Mouse (Mus musculus) Muller cell, postnatal 12 days (primary cell): ENCODE results near the gene Eef1akmt1.

Experiments
- DNase-seq: peaks from one replicate; pipeline ENCODE4 v3.0.0-alpha.2; 2015; ENCODE audit errors: inconsistent ontology term

Gene Eef1akmt1

DNA sequence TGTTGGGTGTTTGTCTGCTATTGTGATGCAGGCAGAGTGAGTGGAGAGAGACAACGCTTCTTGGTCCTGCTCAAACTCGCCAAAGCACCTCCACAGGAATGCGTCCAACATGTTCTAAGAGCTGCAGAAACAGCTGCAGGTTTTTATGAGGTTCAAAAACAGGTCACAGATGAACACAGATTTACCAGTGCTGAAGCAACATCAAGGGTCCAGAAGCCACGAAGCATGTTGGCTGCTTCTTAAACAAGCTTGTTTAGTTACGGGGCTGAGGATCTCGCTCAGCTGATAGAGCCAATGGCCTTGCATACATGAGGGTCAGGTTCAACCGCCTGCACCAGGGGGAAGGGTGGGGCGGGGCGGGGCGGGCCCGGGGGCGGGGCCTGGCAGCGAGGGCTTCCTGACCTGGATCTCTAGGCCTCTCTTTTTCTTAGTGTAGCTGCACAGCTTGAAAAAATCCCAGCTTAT is 24.8 kb downstream of the Eef1akmt1 start:
- no peak for DNase-seq

DNA sequence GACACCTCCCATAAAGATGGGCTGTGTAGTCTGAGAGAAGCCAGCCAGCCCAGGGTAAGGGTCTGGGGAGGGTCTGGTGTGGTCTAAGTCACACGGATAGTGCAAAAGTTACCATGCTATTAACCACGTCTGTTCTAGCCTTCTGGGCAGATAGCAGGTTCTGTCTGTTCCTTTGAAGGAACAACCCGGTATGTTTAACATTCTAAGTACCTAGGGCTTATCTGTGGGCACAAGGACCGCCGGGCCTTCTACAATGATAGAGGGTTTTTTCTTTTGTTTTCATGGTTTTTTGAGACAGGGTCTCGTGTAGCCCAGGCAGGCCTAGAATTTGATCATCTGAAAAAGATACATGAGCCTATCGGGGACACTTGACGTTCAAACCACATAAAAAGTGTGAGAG is 25.3 kb downstream of the Eef1akmt1 start:
- DNase-seq = no peak

DNA sequence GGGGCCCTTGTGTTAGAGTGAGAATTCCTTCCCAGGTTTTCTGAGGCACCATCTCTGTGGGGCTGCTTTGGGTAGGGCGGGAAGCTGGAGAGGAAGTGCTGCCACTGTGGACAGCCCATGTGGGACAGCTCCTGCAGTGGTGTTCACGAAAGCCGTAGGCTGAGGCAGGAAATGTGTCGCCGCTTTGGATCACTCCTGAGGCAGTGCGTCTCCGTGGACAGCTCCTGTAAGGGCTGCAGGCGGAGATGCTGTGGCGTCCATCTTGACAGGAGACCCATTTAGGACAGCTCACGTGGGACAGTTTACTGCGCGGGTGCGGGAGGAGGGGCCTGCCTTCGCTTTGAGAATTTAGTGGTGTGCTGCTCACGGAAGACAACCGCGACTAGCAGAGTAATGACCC is 25.9 kb downstream of the Eef1akmt1 start:
- no peak for DNase-seq

DNA sequence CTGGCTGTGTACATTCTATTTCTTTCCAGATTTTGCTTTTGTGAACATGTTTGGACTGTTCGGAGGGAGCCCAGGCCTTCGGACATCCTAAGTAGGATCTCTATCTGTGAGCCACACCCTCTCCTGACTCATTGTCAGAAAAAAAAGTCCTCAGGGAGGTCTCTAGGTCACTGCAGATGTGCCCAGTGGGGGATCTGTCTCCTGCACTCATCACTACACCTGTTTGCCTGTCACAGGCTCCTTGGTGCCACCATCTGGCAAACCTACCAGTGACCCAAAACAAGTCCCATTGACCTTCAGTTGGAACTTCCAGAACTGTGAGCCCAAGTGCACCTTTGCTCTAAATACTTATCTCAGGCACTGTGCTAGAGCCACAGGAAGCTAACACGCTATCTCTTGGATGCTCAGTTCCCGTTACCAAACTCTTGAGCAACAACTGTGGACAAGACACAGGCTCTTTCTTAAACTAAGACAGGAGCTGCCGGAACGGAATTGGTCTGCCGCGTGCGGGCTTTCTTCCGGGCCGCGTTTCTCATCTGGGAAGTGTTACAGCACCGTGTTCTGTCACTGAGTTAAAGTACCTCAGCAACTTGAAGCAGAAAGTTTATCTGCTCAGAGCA is 27.9 kb downstream of the Eef1akmt1 start:
- no peak for DNase-seq

DNA sequence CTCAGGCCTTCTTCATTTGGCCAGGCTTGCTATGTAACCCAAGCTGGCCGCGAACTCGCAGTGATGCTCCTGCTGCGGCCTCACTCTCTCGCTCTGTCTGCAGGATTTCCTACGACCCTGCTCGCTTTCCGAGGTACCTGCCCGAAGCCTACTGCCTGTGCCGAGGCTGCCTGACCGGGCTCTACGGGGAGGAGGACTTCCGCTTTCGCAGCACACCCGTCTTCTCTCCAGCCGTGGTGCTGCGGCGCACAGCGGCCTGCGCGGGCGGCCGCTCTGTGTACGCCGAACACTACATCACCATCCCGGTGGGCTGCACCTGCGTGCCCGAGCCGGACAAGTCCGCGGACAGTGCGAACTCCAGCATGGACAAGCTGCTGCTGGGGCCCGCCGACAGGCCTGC is 29.2 kb downstream of the Eef1akmt1 start:
- no peak for DNase-seq

DNA sequence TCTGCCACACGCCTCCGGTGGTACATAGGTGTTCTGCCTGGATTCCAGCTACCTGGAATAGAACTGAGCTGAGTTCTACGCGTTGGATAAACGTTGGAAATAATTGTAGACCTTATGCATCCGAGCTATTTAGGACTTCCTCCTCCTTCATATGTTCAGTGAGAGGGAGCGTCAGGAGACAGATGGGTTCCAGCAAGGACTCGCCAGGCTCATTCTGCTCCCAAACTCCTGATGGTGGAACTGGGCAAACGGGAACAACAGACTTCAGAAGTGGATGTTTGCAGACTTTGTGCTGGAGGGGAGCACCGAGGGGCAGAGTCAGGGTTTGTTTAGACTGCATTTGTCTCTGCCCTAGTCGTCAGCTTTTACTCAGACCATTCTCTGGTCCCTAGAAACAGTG is 30.7 kb downstream of the Eef1akmt1 start:
- DNase-seq = no peak

DNA sequence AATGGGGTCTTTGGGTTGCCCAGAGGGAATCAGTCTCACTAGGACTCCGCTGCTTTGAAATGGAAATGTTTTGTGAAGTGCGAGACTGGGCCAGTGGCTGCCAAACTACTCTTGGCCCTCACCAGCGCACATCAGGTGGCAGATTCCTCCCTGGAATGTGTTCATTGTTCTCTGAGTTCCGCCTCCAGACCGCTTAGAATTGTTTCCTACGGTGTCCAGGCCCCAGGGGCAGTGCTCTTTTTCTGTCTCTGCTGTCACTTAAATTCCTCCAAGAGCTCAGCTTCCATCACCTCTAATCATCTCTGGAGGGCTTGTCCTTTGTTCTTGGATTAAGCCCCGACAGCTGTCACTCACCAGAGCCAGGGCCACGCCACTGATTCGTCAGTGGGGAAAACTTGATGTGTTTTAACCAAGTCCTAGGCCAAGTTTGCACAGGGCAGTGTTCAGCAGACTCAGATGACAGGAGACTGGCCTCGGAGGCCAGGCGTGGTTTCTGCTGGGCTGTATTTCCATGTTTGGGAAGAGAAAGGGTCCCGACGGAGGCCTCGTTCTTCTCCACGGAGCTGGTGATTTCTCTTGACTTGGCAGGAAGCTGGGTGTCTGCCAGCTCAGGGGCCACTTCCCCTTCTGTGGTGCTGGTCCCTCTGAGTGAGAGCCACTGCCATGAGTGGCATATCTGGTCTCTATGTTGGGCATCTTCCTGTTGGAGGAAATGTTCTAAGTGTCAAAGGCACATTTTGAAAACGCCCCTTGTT is 34.0 kb downstream of the Eef1akmt1 start:
- peak; percentile 89 for DNase-seq

DNA sequence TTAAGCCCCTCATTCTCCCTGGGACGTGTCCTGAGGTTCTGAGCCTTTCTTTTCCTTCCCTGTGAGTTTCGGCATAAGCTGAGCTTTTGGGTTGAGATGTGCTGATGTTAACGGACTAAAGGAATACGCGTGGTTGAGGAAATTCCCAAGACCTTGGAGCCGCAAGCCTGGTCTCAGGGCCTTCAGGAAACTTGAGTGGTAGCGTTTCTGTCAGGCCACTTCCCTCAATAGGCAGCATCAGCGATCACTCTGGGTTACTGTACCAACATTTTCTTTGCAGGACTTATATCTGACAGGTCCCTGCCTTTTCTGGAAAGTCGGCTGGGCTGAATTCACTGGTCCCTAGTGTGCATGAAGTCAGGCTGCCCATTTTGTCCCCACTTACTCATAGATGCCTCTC is 34.6 kb downstream of the Eef1akmt1 start:
- no peak for DNase-seq

DNA sequence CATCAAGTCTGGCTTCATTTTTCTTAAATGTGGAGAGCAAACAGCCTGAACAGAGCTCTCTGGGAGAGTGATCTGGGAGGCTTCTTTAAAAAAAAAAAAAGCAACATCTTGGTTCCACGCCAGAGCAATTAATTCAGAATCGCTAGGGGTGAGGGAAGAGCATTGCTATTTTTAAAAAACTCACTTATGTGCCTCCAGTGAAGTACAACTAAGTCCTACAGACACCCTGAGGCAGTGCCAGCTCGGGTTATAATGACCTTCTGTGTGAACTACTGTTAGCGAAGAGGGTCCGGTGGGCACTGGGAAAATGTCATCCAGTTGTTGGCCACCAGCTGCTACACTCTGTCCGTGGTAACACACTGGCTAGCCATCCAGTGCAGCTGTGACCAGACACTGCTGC is 35.8 kb downstream of the Eef1akmt1 start:
- DNase-seq = peak; percentile 73

DNA sequence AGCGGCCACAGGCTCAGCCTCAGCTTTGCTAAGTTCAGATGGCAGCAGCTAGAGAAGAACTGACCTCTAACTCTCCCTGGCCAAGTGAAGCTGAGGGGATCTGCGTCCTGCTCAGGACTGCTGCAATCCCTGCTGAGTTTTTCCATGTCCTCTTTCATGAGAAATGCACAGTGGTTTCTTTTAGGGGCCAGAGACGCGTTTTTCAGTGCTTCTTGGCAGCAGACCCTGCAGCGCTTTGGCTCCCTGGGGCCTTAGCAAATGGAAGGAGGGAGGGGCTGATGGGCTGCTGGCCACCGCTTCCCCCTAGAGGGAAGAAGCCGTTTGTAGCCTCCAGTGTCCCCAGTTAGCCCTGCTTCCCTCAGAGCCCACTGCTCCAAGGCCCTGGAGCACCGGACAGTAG is 36.5 kb downstream of the Eef1akmt1 start:
- DNase-seq = peak; percentile 80

DNA sequence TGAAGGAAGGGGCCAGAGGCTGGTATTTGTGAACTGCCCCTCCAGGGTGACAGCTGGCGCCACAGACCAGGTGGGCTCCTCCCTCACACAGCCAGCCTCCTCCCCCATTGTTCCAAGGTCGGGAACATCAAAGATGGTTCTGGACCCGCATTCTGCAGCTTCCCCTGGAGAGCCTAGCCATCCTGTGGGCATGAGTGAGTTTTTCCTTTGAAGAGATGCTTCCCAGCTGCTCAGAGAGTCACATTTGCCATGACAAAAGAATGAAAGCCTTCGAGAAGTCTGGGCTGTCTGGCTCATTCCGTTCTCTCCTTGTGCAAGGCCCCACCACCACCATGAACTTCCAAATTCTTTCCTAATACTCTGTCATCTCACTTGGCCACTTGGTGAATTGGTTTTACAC is 37.1 kb downstream of the Eef1akmt1 start:
- peak; percentile 66 for DNase-seq

DNA sequence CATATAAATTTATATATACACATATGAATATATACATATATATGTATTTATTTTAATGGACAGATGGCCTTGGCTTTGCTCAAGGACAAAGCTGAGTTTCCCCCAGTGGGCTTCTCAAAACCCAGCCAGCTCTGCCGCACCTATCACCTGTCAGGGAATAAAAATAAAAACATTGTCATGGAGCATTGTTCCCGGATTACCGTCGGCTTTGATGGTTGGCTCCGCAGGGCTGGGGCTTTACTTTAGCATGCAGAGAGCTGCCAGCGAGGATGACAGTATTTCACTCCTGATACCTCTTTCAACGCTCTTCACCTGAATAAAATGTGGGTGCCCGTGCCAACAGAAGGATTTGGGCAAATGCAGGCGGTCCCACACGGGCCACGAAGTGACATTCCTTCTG is 37.6 kb downstream of the Eef1akmt1 start:
- DNase-seq = no peak

DNA sequence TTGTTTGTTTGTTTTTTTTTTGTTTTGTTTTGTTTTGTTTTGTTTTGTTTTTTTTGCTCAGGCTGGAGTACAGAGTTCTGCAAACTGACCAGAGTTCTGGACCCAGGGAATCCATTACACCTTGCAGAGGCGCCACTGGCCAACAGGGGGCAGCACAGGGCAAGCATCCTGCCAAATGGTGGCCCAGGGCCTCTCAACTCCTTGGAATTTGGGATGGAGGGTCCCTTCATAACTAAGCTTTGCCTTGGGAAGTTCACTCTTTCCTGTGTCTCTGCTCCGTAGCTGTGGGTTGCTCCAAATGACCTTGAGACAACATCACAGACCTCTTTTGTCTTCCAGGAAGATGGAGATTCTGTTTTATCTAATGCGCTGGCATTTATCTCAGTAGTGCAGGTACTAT is 38.2 kb downstream of the Eef1akmt1 start:
- no peak for DNase-seq

DNA sequence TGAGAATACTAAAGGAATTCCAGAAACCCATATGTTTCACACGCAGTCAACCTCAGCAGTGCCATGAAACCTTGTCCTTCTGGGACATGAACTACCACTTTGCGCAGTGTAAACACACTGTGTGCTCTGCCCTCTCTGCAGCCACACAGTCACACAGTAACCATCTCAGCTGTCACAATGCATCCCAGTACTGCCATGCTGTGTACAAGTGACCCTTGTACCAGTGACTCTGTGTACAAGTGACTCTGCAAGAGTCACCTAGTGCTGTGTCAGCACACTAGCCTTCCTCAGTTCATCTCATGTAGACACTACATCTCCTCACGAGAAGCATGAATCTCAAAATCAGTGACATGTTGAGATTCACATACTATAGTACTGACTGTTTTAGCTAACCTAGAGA is 38.8 kb downstream of the Eef1akmt1 start:
- DNase-seq = no peak

DNA sequence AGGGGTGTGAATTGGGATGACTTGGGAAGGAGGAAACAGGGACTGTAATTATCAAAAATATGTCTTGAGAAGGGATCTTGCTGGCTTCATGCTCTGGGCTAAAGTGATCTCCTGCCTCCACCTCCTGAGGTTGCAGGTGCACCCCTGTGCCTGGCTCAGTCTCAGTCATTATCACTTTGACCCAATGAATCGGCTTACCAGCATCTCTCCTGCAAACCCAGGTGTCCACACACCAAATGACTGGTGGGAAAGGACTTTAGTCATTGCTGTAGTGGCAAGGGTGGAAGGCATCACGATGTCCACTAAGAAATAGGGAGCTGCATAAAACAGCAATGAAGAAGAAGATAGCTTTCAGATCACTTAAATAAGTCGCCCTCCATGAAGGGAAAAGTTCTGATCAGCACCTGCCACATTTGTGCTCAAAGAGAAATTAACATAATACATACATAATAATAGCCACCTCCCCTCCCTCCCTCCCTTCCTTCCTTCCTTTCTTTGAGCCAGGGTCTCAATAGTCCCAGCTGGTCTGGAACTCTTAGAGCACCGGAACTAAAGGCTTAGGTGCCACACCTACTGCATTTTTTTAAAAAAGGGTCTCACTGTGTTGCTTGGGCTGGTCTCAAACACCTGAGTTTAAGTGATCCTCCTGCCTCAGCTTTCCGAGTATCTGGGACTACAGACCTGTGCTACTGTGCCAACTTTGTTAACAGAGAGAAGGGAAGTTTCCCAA is 41.5 kb downstream of the Eef1akmt1 start:
- DNase-seq = no peak

DNA sequence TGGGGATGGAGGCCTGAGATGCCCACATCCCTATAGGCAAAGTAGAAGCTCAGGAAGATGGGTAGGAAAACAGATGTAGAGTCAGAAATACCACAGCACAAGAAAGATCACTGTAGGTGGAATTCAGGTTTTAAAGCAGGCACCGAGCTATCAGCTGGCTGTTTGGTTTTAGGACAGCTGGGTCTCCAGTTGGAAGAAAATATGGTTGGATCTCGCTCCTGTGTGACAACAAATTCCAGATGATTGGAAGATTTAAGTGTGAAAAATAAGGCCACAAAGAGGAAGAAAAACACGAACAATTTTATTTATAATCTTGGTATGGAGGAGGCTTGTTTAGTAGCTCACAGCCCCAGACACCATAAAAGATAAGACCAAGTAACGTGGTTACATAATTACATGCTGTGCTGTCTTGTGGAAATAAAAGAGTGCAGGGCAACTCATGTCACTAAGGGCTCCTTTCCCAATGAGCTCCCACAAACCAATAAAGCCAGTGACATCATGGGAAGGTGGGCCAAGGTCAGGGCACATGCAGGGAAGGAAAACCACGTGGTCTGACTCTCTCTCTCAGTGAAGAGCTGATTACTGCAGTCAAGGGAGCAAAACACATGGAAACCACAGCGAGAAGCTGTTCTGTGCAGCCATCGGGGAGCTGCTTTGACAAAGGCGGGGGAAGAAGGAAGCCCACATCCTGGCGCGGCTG is 42.2 kb downstream of the Eef1akmt1 start:
- peak; percentile 64 for DNase-seq

DNA sequence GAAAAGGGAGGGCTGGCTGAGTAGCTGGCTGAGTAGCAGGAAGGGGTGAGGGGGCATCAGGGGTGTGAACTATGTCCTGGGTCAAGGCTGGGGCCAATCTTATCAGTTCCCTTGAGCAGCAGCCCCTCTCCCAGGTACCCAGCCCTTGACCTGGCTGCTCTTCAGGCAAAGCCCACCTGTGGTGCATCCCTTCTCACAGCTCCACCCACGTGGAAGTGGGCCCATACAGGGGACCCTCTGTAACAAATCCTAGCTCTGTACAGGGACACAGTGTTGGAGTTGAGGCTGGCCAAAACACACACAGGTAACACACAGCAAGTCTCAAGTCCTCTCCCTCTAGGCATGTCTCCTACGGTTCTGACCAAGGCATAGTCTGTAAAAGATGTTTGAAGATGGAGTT is 43.8 kb downstream of the Eef1akmt1 start:
- DNase-seq = no peak

DNA sequence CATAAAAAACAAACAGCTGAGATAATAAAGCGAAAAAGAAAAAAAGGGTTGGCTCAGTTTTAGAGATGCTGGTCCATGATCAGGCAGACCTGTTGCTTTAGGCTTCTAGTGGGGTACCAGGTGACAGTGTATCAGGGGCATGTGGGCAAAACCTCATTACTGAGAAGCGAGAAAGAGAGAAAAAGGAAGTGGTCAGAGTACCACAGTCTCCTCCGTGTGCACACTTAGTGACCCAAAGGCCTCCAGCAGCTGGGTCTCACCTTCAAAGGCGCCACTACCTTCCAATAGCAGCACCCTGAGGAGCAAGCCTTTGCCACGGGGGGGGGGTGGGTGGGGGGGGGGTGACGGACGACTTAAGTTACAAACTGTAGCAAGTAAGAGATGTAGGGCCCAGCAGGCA is 44.3 kb downstream of the Eef1akmt1 start:
- no peak for DNase-seq

DNA sequence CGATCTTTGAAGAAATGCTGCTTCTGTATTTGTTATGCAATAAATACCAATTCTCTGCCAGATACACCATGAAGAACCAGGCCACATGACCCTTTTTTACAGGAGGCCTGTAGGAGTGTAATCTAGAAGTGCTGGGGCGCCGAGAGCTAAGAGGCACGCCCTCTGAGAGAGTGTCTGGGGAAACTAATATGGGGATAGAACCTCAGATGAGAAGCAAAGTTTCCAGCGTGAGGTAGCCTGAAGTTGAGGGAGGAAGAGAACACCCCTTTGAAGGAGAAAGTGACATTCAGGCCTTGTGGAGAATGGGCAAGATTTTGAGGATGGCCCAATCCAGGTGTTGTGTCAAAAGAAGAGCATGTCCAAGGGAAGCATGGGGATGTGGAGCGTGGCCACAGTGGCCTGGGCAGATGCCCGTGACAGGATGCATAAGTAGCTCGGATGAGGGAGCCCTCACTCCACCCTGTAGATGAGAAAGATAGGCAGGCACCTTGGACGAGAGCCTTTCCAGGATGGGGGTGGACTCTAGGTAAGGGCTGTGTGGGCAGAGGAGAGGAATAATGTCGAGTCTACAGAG is 45.3 kb downstream of the Eef1akmt1 start:
- DNase-seq = no peak

DNA sequence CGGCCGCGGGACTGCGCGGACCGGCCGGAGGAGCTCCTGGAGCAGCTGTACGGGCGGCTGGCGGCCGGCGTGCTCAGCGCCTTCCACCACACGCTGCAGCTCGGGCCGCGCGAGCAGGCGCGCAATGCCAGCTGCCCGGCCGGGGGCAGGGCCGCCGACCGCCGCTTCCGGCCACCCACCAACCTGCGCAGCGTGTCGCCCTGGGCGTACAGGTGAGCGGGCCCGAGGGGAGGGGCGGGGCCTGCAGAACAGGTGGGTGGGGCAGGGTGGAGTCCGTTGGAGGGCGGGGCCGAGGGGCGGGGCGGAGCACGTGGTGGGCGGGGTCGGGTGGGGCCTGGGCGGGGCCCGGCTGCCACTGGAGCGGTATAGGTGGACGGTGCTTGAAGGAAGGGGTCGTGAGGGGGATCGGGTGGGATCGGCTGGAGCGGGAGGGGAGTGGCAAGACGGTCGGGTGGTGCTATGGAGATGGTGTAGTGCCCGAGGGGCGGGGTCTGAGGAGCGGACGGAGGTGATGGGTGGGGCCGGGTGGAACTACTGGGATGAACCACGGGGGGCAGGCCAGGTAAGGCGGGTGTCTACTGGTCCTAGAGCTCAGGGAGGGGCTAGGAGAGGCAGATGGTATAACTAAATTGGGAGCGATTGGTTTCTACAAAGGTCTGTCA is 45.9 kb downstream of the Eef1akmt1 start:
- peak; percentile 71 for DNase-seq

DNA sequence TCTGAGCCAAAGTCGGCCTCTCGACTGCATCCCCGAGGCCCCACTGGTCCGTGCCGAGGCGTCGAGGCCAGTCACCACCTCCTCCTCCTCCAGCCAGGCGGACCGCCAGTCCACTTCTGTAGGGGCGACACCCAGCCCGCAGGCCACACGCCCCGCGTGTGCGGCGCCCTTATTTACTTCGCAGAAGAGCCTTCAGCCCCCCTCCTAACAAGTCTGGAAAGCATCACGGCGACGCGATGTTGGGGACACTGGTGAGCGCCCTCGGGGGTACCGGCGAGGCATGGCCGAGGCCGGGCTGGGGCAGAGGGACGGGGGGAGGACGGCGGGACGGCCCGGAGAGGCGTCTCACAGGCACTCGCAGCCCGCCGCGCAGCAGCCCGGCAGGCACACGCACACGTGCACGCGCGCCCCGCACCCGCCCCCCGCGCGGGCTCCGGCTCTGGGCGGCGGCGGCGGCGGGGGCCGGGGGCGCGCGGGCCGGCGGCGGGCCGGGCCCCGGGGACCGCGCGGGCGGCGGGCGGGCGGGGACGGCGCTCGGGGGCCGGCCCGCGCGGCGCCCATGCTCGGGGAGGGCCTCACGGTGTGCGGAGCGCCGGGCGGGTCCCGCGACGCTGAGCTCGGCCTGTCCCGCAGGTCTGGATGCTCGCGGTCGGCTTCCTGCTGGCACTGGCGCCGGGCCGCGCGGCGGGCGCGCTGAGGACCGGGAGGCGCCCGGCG is 46.6 kb downstream of the Eef1akmt1 start, which contains the start of gene Il17d:
TSS of gene Il17d (plus strand) at position 107 of the 717 bp plus-strand sequence.
- peak; percentile 65 for DNase-seq
